Mouse (Mus musculus) frontal cortex, adult 2 months (tissue): ENCODE measurements around the gene Onecut3. TPM values are rescaled to one million over a fixed set of nuclear protein-coding genes. Genes with fewer than 3 reads are reported as not detected.

Source experiments
- DNase-seq, 2 experiments: peaks; one replicate each; pipeline ENCODE4 v3.0.0; 2022; ENCODE audit warnings: low spot score in 1 of 2; ENCODE audit errors: extremely low spot score in 1 of 2
- polyA plus RNA-seq: library from polyadenylated mRNA; depleted of rRNA; stranded (reverse); fragments of >200 nt; gene quantifications from 2 replicates; pipeline ENCODE4 v1.2.3, GENCODE M21; 2012; rRNA removed

Gene Onecut3
- polyA plus RNA-seq, 1 experiment = 0.02 TPM

DNA sequence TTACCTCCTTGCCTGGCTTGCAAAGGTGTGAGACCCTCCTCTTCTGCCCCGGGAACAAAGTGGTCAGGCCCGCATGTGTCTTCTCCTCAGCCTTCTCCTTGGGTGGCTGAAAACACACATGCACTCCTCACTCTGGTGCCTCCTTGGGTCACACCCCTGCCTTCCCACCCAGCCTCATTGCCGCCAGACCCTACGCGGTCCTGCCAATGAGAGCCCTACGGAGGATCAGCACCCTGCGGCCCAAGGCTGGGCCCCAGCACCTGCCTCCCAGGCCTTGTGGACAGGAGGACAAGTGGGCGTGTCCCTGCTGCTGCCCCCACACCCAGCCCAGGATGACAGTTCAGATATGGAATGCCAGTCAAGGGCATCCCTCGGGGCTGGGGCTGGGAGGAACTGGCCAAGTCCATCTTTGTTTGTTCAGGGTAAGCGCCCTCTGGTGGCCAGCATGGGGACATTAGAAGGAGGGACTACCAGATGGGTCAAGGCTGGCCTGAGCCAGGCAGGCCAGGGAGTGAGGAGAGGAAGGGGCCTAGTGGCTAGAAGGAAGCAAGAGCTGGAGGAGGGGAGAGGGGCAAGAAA is 53.9 kb downstream of the Onecut3 start:
- peak in 1 of 2 experiments; percentile 65 for DNase-seq

DNA sequence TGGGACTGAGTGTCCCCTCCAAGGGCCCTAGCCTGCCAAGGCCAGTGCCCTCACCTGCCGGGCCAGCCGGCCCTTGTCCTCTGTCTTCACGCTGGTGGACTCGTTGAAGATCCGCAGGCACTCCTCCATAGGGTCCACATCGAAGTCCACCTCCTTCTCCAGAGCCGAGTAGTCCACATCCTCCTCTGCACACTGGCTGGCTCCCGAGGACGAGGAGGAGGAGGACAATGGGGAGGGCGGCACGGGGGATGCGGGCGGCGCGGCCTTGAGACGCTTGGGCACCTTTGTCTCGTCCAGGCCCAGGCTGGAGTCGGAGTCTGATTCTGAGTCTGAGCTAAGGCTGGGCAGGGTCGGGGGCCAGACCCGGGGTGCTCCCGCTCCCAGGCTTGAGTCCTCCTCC is 54.6 kb downstream of the Onecut3 start:
- no peak for DNase-seq

DNA sequence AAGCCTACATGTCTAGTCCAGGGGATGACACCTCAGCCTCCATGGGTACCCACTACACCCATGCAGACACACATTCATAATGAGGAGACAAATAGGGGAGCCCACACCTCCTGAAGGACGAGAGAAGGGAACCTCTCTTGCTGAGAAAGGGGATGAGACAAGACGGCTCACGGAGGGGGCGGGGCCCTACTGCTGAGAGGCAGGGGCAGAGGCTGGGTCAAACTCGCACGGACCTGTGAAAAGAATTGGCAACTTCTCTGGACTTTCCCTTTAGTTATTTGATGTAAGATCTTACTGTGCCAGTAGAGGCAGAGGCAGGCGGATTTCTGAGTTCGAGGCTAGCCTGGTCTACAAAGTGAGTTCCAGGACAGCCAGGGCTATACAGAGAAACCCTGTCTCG is 57.7 kb downstream of the Onecut3 start:
- DNase-seq = no peak

DNA sequence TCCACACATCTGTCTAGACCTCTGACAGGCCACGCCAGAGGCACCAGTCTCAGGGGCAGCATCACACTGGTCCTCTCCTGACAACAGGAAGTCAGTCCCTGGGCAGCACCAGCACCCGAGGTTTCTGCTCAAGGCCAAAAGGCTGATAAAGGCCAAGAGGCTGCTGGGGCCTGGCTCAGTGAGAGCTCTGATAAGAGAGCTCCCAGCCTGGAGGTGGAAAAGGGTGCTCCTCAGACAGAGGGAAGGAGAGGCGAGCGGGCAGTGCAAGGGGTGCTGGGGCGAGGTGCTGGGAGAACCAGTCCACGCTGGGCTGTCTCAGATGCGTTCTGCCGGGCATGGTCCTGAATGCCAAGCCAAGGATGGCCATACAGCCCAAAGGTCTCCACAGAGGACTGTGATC is 58.9 kb downstream of the Onecut3 start:
- no peak for DNase-seq

DNA sequence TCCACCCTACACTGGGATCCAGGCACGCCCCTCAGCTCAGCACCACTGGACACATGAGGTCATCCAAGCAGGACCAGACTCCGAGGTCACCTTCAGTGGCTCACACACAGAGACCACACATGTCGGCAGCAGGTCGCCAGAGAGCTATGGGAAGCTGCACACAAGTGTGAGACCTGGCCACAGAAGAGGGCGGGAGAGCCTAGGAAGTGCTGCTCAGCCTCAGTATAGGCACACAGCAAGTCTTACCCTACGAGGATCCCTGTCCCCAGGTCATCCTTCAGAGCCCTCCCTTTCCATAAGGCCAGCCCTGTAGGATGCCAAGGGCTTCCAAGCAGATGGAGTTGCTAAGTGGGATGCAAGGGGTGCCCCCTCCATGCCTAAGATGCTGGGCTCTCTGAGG is 59.4 kb downstream of the Onecut3 start:
- DNase-seq = no peak

DNA sequence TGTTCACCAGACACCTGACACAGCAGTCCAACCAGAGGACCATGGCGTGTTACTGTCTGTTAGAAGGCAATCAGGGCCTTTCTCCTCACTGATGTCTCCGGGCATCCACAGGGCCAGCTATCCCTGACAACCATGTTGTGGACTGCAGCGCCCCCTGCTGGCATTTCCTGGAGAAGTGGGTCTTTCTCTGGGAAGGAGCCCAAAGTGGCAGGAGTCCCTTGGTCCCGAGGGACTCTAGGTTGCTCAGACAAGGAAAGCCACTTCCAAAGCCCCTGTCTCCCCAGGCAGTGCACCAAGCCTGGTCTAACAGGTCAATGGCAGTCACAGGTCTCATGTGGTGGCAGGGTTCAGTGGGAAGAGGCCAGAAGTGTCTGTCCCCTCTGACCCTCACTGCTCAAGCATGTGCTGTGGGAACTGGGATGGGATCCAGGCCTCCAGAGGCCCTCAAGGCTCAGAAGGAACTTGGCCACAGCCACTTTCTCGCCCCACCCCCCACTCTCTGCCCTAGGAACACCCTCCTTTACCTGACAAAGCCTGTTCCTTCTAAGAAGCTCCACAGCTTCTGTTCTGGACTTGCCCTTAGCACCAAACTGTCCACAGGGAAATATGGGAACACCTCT is 62.8 kb downstream of the Onecut3 start:
- peak in 1 of 2 experiments; percentile 85 for DNase-seq

DNA sequence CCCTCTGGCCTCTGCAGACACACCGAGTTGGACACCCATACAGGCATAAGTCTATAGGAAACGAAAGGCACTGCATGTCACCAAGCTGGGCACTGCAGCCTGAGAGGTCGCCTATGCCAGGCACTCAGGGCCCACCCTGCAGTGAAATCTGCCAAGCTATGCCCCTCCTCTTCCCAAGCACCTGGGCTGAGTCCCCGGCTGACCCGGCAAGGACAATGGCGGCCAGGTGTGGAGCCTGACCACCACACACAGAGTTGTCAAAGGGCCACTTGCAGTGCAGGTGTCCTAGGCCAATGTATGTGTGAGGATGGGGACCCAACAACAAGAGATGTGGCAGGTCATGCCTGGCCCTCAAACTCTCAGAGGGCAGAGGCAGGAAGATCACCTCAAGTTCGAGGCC is 64.8 kb downstream of the Onecut3 start:
- DNase-seq = no peak

DNA sequence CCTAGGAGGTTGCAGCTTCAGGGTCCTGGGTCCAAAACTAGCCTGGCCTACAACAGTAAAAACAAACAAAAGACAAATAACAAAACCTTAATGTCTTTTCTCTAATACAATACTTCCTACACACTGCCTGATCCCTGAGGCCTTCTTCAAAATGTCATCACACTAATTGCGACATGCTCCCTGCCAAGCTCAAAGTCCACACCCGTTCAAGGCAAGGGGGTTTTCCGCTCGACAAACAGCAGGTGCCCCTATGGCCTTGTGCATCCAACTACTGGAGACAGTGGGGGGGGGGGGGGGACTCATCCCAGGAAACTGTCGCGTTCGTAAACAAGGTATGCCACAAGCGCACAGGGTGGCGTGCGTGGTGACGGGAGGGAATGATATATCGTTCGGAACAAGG is 66.0 kb downstream of the Onecut3 start:
- DNase-seq = no peak

DNA sequence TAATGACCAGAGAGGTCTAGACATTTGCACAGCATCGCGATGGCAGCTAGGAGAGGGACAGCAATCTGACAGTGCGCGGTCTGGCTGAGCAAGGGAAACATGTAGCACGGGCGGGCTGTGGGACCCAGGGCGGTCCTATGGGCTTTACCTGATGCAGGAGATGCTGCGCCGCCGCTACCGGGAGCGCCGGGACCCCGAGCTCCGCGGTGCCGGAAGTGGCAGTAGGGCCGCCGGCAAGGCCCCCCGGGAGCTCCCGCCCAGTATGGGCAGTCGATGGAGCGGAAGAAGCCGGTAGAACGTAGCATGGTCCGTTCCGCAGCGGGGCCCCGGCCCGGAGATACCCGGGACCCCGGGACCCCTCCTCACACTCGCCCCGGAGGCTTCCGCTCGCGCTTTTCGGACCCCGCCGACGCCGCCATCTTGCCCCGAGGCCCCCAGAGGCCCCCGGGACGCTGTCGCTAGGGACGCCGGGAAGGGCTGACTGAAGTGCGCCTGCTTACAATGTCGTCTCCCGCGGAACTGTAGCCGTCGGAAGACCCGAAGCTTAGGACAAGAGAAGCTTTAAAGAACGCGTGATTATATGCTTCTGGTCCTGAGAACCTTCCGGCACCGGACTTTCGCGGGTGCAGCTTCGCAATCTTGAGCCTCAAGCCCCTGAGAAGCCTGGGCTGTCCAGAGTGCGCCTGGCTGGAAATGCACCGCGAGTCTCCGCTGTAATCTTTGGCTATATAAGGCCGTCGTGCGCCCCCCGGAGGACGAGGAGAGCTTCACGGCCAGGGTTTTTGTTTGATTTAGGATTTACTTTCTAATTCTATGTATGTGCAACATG is 66.7 kb downstream of the Onecut3 start, which contains the start of gene Rexo1:
Rexo1 (minus strand) TSS at position 445 of the 829 bp plus-strand sequence.
- peak; percentile 83 to 96 for DNase-seq

DNA sequence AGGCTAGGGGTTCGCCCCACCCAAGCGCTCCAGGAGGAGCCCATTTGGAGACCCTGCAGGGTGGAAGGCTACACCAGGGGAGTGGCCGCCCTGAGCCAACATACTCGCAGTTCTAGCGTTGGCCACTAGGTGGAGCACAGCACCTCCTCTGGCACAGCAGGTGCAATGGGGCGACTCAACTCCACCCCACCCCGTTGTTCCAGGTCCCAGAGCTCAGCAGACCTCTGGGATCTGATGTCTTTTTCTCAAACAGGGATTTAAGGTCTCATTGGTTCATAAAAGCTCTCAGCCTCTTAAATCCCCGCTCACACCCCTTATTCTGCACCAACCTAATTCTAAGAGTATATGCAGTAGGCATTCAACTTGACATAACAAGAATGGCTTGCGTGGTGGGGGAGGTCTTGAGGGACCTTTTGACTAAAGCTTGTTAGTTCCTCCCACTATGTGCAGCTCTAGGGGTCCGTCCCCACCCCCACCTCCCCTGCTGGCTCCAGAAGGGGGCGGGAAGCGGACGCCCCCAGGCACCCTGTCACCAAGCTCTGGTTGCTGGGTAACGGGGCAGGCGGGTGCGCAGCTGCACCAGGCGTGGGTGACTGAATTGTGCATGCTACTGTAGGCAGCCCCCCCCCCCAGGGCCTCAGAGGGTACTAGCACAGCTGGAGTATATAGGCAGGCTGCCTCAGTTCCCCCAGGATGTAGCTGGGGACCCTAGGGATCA is 71.9 kb downstream of the Onecut3 start:
- peak; percentile 80 to 96 for DNase-seq

Other genes with a start within 250 kb of the Onecut3 start
- 380 and 448 TPM in 2 replicates for gene Ndufs7, start 245.7 kb upstream of the Onecut3 start, polyA plus RNA-seq
- 29.1 and 31.9 TPM in 2 replicates for gene Gamt, start 233.8 kb upstream of the Onecut3 start, polyA plus RNA-seq
- 76.6 and 86.3 TPM in 2 replicates for gene Dazap1, start 233.3 kb upstream of the Onecut3 start, polyA plus RNA-seq
- 2,217 and 2,507 TPM in 2 replicates for gene Rps15, start 202.4 kb upstream of the Onecut3 start, polyA plus RNA-seq
- gene Apc2, start 198.9 kb upstream of the Onecut3 start, polyA plus RNA-seq = 46.2 and 52.2 TPM in 2 replicates
- gene 2310011J03Rik, start 174.3 kb upstream of the Onecut3 start, polyA plus RNA-seq = 41.6 and 44.3 TPM in 2 replicates
- gene Pcsk4, start 165.3 kb upstream of the Onecut3 start, polyA plus RNA-seq = 9.4 TPM in 2 replicates
- gene Reep6, start 164.9 kb upstream of the Onecut3 start, polyA plus RNA-seq = 4.9 and 6.0 TPM in 2 replicates
- gene Adamtsl5, start 146.4 kb upstream of the Onecut3 start, polyA plus RNA-seq = 5.6 and 7.3 TPM in 2 replicates
- 24.9 and 33.3 TPM in 2 replicates for gene Plk5, start 138.4 kb upstream of the Onecut3 start, polyA plus RNA-seq
- 17.2 and 17.7 TPM in 2 replicates for gene Mex3d, start 107.2 kb upstream of the Onecut3 start, polyA plus RNA-seq
- gene Mbd3, start 95.3 kb upstream of the Onecut3 start, polyA plus RNA-seq = 200 and 215 TPM in 2 replicates
- gene Uqcr11, start 88.0 kb upstream of the Onecut3 start, polyA plus RNA-seq = 1,306 and 1,773 TPM in 2 replicates
- gene Tcf3, start 61.2 kb upstream of the Onecut3 start, polyA plus RNA-seq = 33.5 and 34.2 TPM in 2 replicates
- gene Atp8b3, start 44.3 kb downstream of the Onecut3 start, polyA plus RNA-seq = 0.22 and 0.25 TPM in 2 replicates
- 45.5 and 49.0 TPM in 2 replicates for gene Rexo1, start 66.7 kb downstream of the Onecut3 start, polyA plus RNA-seq
- 37.9 and 41.5 TPM in 2 replicates for gene Klf16, start 82.5 kb downstream of the Onecut3 start, polyA plus RNA-seq
- 253 and 271 TPM in 2 replicates for gene Abhd17a, start 95.5 kb downstream of the Onecut3 start, polyA plus RNA-seq
- gene Scamp4, start 108.0 kb downstream of the Onecut3 start, polyA plus RNA-seq = 61.0 and 66.1 TPM in 2 replicates
- 5.6 and 8.1 TPM in 2 replicates for gene Adat3, start 108.0 kb downstream of the Onecut3 start, polyA plus RNA-seq
- gene Gm49322, start 111.2 kb downstream of the Onecut3 start, polyA plus RNA-seq = 2.8 and 3.1 TPM in 2 replicates
- 252 and 270 TPM in 2 replicates for gene Csnk1g2, start 128.0 kb downstream of the Onecut3 start, polyA plus RNA-seq
- gene Btbd2, start 162.2 kb downstream of the Onecut3 start, polyA plus RNA-seq = 108 and 109 TPM in 2 replicates
- gene Mknk2, start 183.3 kb downstream of the Onecut3 start, polyA plus RNA-seq = 43.8 and 51.6 TPM in 2 replicates
- gene Mob3a, start 207.1 kb downstream of the Onecut3 start, polyA plus RNA-seq = 9.1 and 10.6 TPM in 2 replicates
- 99.6 and 108 TPM in 2 replicates for gene Izumo4, start 207.3 kb downstream of the Onecut3 start, polyA plus RNA-seq
- gene Ap3d1, start 247.4 kb downstream of the Onecut3 start, polyA plus RNA-seq = 161 and 170 TPM in 2 replicates